Mouse (Mus musculus) ZHBTc4 (cell line): Measurements from ENCODE around the gene Myo15b.

Experiments
- DNase-seq: peaks from one replicate; pipeline ENCODE4 v3.0.0-alpha.2; 2011; ENCODE audit warnings: low read depth, low spot score

Gene Myo15b

GRCm38 (mm10) chr11:115902831-115903230 is 44.6 kb downstream of the Myo15b start:
- DNase-seq = no peak

DNA sequence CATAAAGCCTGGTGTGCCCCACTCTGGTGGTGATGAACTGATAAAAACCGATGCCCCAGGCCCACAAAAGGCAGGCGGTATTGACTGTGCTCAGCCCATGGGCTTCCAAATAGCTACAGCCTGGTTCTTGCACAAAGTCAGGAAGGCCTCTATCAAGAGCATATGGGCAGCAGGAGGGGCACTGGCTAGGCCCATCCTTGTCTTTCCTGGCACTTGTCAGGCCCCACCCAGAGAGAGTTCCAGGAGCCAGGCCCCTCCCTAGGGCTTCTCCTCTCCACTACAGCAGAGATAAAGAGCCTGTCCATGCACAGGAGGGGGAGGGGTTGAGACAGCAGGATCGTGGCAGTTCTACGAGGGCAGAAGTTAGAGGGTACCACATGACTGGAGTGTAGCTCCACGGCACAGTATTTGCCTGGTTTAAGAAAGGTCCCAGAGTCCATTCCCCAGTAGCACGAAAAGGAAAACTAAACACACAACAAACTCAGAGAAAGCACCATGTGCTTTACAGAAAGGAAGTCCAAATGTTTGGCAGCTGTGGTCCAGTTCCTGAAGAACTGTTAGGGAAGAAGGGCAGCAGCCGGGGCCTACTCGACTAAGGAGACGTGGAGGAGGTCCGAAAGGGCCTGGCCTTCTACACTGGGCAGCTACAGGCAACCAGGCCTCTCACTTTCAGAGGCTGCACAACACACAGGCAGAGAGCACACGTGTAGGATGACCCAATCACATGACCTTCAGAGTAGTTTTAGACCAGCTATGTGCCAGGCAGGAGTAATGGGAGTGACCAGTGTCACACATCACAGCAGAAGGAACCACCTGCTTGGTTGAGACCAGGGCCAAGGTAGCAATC is 45.4 kb downstream of the Myo15b start:
- DNase-seq = no peak

DNA sequence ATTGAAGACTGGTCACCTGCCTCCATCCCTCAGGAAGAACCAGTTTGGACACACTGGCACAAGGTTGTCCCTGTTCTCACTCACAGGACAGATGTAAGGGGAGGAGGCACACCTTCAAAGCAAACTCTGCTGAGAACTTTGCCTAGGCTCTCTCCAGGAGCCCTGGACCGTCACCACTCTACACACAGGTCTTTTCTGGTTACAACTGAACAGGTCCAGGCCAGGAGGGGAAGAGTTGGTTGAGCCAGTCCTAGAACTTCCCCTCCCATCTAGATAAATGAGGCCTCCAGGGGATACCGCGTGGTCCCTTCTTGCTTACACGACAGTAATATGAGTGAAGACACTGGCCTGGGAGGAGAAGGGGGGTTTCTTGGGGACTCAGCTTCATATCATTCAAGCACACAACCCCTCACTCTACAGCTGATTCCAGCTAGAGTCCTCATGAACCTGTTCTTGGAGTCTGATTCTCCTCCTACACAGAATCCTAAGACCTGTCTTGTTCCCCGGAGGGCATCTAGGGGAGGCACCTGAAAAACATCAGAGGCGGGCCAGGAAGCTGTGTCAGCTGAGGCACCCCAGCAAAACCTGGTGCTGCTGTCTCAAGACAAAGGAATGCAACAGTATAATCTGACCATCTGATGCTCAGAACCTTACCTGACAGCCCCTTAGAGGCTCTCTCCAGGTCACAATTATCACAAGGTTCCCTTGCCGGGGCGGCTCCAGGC is 46.2 kb downstream of the Myo15b start:
- no peak for DNase-seq

DNA sequence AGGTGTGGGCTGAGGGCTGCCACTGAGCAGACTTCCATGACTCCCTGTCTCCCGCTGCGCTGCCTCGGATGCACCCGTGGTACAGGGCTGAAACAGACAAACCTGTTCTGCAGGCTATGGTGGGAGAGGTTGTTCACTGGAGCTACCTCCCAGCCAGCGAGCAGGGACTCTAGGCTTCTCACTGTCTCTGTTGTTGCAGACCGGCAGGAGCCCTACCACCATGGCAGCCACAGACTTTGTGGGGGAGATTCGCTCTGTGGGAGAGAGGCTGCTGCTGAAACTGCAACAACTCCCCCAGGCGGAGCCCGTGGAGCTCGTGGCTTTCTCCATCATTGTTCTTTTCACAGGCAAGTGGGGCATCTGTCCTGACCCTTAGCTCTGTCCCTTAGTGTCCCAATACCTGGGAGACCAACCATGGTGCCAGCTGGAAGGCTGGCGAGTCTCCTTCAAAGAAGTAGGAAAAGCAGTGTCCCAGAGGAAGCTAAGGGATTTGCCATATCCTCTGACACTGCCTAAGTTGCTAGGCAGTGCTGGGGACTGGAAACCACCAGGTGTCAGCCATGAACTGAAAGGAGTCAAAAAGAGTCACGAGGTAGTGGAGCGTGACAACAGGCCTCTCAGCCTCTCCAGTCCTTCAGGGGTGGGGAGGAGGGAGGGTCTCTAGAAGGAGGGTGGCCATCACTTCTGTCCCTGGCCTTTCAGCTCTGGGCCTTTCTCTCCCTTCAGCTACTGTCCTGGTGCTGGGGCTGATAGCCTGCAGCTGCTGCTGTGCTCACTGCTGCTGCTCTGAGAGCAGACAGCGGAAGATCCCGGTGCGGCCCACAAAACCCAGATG is 47.0 kb downstream of the Myo15b start:
- DNase-seq = no peak

- DNase-seq = no peak
Observed at GRCm38 (mm10) chr11:115906116-115906515, 47.9 kb downstream of the Myo15b start.

DNA sequence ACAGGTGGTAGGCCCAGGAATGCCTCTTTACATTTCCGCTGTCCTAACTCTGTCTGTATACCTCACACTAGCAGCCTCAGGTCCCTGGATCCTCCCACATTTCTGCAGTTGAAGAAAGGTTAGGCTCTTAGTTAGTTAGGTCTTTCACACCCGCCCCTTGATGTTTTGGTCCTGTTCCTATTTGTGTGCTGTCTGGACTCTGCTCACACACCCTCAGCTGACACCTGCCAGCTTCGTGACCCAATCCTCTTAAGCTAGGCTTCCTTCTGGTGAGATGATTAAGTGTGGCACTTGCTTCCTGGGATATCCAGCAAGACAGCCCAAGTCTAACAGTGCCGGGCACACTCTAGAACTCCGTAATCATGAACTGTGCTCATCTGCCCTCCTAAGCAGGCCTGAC is 48.3 kb downstream of the Myo15b start:
- no peak for DNase-seq

DNA sequence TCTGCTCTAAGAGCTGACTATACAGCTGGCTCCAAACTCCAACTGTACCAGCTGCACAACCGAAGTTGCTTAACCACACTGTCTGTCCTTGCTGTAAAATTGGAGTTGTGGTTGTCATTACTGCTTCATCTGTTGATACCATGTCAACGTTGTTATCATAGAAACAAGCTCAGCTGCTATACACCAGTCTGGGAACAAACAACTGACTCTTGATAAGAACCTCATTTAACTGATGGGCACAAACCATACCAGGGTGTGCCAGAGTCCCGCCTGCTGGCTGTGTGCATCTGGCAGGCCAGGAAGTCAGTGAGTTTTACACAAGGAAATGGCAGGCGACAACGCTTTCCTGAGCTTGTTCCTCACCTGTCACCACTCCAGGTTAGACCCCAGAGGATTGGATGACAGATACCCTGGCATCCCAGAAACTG is 52.9 kb downstream of the Myo15b start:
- DNase-seq = no peak

DNA sequence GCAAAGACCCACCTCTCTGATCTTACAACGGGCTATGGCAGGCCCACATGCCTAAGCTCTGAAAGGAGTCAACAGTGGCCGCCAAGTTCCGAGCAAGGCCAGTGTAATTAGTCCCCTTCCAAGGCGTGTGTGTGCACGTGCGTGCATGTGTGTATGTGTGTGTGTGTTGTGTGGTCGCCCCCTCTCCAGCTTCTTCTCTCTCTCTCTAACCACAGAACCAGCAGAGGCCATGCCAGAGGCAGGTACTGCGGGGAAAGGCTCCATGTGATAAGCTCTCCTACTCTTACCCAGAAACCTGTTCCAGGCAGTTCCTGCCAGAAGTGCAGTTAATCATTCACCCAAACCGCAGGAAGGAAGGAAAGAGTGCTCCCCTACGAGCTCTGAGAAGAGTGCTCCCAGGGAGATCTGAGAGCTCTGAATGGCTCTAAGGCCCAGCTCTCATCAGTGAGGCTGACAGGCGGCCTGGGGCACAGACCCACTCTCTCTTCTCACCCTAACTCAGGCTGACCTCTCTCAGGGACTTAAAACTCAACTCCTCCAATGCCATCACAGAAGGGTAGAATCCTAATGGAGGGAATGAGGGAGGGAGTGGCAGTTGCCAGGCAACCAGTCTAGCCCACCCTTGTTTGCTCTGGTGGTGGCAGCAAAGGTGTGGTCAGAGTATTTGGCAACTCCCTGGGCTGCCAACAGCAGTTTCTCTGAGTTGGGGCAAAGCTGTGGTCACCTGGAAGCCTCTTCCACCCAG is 53.6 kb downstream of the Myo15b start, which contains the start of gene Smim6:
TSS of gene Smim6 (plus strand) at position 386 of the 745 bp plus-strand sequence.
- peak; percentile 57 for DNase-seq

DNA sequence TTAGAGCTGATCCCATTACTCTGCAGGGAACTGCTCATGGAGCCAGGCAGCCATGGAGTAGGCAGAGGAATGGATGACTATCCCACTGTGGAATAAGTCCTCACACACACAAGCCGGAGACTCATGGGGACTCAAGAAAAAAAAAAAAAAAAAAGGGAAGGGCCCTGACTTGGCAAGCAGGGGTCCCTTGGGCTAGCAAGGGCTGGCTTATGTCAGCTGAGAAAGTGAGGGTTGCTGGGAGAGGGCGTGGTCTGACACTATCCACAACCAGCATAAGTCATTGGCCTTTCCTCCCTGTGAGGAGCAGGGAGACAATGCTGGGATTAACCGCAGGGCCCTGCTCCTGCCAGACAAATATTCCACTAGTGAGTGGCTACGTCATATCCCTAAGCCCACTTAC is 58.4 kb downstream of the Myo15b start:
- peak; percentile 43 for DNase-seq

- DNase-seq = no peak
Observed at GRCm38 (mm10) chr11:115918637-115919036, 60.4 kb downstream of the Myo15b start.

- no peak for DNase-seq
Observed at GRCm38 (mm10) chr11:115919073-115919472, 60.9 kb downstream of the Myo15b start.

- peak; percentile 79 for DNase-seq
Observed at GRCm38 (mm10) chr11:115920110-115920818, 62.1 kb downstream of the Myo15b start.

DNA sequence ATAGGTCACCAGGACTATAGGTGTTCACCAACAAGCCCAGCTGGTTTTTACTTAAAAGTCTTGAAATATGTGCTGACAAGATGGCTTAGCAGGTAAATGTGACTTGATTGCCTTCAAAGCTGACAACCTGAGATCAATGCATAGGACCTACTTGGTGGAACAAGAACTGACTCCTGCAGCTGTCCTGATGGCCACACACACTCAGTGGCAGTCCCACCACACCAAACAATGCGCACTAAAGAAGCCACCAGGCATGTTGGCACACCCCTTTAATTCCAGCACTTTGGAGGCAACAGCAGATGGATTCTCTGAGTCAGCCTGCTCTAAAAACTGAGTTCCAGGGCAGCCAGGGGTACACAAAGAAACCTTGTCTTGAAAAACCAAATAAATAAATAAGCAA is 63.8 kb downstream of the Myo15b start:
- DNase-seq = no peak

DNA sequence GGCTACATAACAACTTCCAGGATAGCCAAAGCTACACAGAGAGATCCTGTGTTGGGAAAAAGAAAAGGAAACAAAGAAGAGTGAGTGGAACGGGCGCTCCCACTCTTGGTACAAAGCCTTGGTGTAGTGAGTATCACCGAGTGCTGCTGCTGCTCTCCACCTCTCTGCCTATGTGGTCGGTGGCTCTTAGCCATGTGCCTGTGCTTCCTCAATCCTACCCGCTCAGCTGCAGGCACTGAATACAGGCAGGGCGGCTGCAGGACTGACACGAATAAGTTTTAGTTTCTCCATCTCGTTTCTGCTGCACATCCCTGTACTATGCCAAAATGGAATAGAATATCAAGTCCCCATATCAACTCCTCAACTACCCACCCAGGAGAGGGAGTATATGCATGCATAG is 70.8 kb downstream of the Myo15b start:
- DNase-seq = no peak

- no peak for DNase-seq
Observed at GRCm38 (mm10) chr11:115929818-115930217, 71.6 kb downstream of the Myo15b start.

GRCm38 (mm10) chr11:115931235-115931634 is 73.0 kb downstream of the Myo15b start:
- no peak for DNase-seq

DNA sequence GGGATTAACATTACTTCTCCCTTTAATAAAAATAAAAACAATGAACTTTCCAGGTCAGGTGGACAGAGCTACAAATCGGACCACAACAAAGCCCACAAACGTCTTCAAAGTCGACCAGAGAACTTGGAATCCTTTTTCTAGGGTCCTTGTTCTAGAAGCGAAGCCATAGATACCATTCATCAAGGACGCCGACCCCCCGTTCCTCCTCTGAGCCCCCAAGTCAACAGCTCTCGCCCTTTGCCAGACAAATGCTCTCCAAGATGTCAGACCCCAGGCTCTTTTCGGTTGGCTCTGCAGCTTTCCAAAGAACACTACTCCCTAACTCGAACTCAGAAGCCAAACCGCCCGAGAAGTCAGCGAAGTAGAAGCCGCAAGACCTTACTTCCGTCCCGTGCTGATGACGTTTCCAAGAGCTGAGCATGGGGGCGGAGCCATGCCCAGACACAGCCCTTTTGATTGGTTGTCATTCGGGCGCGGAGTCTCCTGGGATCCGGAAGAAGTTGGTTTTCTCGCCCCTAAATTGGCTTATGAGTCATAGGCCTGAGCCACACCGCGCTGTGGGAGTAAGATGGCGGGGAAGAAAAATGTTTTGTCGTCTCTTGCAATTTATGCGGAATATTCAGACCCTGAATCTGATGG is 75.0 kb downstream of the Myo15b start, which contains the start of the genes Sap30bp and Recql5:
TSS of gene Sap30bp (plus strand) at position 175 of the 639 bp plus-strand sequence.
TSS of gene Recql5 (minus strand) at position 370 of the 639 bp plus-strand sequence.
- DNase-seq = peak; percentile 99

GRCm38 (mm10) chr11:115933747-115934110 is 75.5 kb downstream of the Myo15b start:
- no peak for DNase-seq

- peak; percentile 85 for DNase-seq
Observed at GRCm38 (mm10) chr11:115939690-115940329, 81.6 kb downstream of the Myo15b start.
